Mouse (Mus musculus): ENCODE results near the gene Lao1. TPM values are rescaled to one million over a fixed set of nuclear protein-coding genes. Genes with fewer than 3 reads are reported as not detected.

Gene Lao1
- total RNA-seq, 2 experiments from 2014 or later = not detected

GRCm38 (mm10) chr4:119011050-119011680 lies 49.8 kb downstream of the Lao1 start:
- ATAC-seq (replicated peaks; ENCODE audit: low FRiP score, poor library complexity, severe bottlenecking) = no peak

- no peak for ATAC-seq (replicated peaks; ENCODE audit: low FRiP score, poor library complexity, severe bottlenecking)
Observed at GRCm38 (mm10) chr4:119013031-119013430, 51.7 kb downstream of the Lao1 start.

DNA sequence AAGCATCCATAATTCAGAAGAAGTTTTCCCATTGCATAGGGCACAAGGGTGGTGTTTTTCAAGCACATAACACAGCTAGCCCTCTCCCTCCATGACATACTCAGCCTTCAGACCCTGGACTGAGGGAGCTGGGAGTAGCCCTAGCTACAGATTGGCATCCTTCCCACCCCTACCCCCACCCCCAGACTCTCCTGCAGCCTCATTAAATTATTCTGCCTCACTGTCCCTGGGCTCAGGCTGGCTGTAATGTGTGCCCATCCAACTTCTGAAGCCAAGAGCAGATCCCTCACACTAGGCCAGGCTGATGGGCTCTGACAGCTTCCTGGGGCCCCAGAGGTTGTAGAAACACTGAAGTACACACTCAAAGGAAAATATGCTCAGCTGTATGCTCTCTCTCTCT lies 53.6 kb downstream of the Lao1 start:
- no peak for ATAC-seq (replicated peaks; ENCODE audit: low FRiP score, poor library complexity, severe bottlenecking)

GRCm38 (mm10) chr4:119015557-119015956 lies 54.2 kb downstream of the Lao1 start:
- no peak for ATAC-seq (replicated peaks; ENCODE audit: low FRiP score, poor library complexity, severe bottlenecking)

- no peak for ATAC-seq (replicated peaks; ENCODE audit: low FRiP score, poor library complexity, severe bottlenecking)
Observed at GRCm38 (mm10) chr4:119017078-119017477, 55.7 kb downstream of the Lao1 start.

Other genes with a start within 250 kb of the Lao1 start
- gene Olfr1340, start 241.4 kb upstream of the Lao1 start, total RNA-seq (2015; ENCODE audit: low replicate concordance) = not detected in 2 replicates
- gene Olfr1340, start 241.4 kb upstream of the Lao1 start, total RNA-seq (2017; ENCODE audit: low replicate concordance) = not detected in 2 replicates
- not detected in 2 replicates for gene Olfr1339, start 229.4 kb upstream of the Lao1 start, total RNA-seq (2015; ENCODE audit: low replicate concordance)
- gene Olfr1339, start 229.4 kb upstream of the Lao1 start, total RNA-seq (2017; ENCODE audit: low replicate concordance) = not detected in 2 replicates
- gene Olfr1338, start 202.8 kb upstream of the Lao1 start, total RNA-seq (2015; ENCODE audit: low replicate concordance) = not detected in 2 replicates
- gene Olfr1338, start 202.8 kb upstream of the Lao1 start, total RNA-seq (2017; ENCODE audit: low replicate concordance) = not detected in 2 replicates
- gene Olfr1337, start 179.0 kb upstream of the Lao1 start, total RNA-seq (2015; ENCODE audit: low replicate concordance) = not detected in 2 replicates
- gene Olfr1337, start 179.0 kb upstream of the Lao1 start, total RNA-seq (2017; ENCODE audit: low replicate concordance) = not detected in 2 replicates
- not detected in 2 replicates for gene Olfr1335, start 151.6 kb upstream of the Lao1 start, total RNA-seq (2015; ENCODE audit: low replicate concordance)
- gene Olfr1335, start 151.6 kb upstream of the Lao1 start, total RNA-seq (2017; ENCODE audit: low replicate concordance) = not detected in 2 replicates
- gene Olfr1333, start 125.3 kb upstream of the Lao1 start, total RNA-seq (2015; ENCODE audit: low replicate concordance) = not detected in 2 replicates
- not detected in 2 replicates for gene Olfr1333, start 125.3 kb upstream of the Lao1 start, total RNA-seq (2017; ENCODE audit: low replicate concordance)
- gene Olfr1331, start 96.9 kb upstream of the Lao1 start, total RNA-seq (2015; ENCODE audit: low replicate concordance) = not detected in 2 replicates
- gene Olfr1331, start 96.9 kb upstream of the Lao1 start, total RNA-seq (2017; ENCODE audit: low replicate concordance) = not detected in 2 replicates
- gene Olfr1330, start 73.0 kb upstream of the Lao1 start, total RNA-seq (2015; ENCODE audit: low replicate concordance) = not detected in 2 replicates
- not detected in 2 replicates for gene Olfr1330, start 73.0 kb upstream of the Lao1 start, total RNA-seq (2017; ENCODE audit: low replicate concordance)
- not detected in 2 replicates for gene Olfr1329, start 44.1 kb upstream of the Lao1 start, total RNA-seq (2015; ENCODE audit: low replicate concordance)
- not detected in 2 replicates for gene Olfr1329, start 44.1 kb upstream of the Lao1 start, total RNA-seq (2017; ENCODE audit: low replicate concordance)
- not detected in 2 replicates for gene Olfr1328, start 23.0 kb upstream of the Lao1 start, total RNA-seq (2015; ENCODE audit: low replicate concordance)
- gene Olfr1328, start 23.0 kb upstream of the Lao1 start, total RNA-seq (2017; ENCODE audit: low replicate concordance) = not detected in 2 replicates
- gene Slc2a1, start 147.1 kb downstream of the Lao1 start, total RNA-seq (2015; ENCODE audit: low replicate concordance) = 0.38 and 2.7 TPM in 2 replicates
- gene Slc2a1, start 147.1 kb downstream of the Lao1 start, total RNA-seq (2017; ENCODE audit: low replicate concordance) = 1.1 and 1.4 TPM in 2 replicates
- 2.3 and 4.2 TPM in 2 replicates for gene Zfp691, start 212.6 kb downstream of the Lao1 start, total RNA-seq (2015; ENCODE audit: low replicate concordance)
- 3.1 and 4.0 TPM in 2 replicates for gene Zfp691, start 212.6 kb downstream of the Lao1 start, total RNA-seq (2017; ENCODE audit: low replicate concordance)
- gene Ermap, start 228.4 kb downstream of the Lao1 start, total RNA-seq (2015; ENCODE audit: low replicate concordance) = 938 and 1,091 TPM in 2 replicates
- 1,195 and 1,321 TPM in 2 replicates for gene Ermap, start 228.4 kb downstream of the Lao1 start, total RNA-seq (2017; ENCODE audit: low replicate concordance)
- gene Svbp, start 233.7 kb downstream of the Lao1 start, total RNA-seq (2015; ENCODE audit: low replicate concordance) = 21.7 and 32.1 TPM in 2 replicates
- gene Svbp, start 233.7 kb downstream of the Lao1 start, total RNA-seq (2017; ENCODE audit: low replicate concordance) = 36.0 and 124 TPM in 2 replicates

Measured in erythroblast, adult 5-6 weeks (primary cell).